Mouse (Mus musculus) lung, postnatal 10 days (tissue): ENCODE data around the gene Daam1.

Experiments
- DNase-seq: peaks from one replicate; pipeline ENCODE4 v3.0.0; 2021

Daam1 gene

DNA sequence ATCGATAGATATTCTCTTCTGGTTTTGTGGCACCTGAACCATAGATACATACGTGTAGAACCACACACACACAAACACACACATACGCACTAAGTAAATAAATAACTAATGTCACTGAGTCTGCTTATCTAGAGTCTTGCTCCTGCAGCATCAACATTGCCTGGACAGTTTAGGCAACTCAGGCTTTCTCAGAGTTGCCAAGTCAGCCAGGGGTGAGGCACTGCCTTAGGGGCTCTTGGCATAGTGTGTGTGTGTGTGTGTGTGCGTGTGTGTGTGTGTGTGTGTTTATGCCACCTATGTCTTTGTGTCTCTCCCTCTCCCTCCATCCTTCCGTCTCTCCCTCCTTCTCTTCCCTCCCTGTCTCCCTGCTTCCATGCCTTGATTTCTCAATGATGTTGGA, 110.4 kb downstream of the Daam1 start:
- no peak for DNase-seq

DNA sequence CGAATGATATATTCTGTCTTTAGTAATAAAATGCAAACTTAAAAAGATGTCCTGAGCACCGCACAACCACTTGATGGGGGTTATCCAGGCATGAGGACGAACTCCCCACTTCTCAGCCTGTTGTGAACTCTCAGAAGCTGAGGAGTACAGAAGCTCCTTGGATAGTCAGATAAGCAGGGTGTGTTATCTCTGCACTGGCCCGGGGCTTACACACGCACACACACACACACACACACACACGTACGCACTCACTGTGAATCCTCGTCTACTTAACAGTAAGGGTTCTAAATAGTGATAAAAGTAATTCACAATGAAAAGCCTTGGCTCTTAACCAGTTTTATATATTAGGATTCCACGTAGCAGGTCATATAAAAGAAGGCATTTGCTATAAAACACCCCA, 112.2 kb downstream of the Daam1 start:
- DNase-seq, result no peak

DNA sequence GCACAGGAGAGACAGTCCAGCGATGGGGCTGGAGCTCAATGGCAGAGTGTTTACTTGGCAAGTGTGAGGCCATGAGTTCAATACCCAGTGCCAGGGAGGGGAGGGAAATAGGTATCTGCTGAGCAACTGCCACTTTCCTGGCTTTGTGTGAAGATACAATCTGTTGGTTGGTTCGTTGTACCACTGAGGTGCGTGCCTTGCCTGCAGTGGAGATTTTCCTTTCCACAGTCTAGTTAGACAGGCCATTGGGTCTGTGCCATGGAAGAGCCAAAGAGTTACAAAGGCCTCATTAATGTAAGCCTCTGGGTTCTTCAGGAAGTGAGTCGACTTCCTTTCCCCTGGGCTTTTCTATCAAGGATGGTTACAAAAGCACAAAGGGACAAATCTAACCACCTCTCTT, 112.8 kb downstream of the Daam1 start:
- DNase-seq, result peak; percentile 26

DNA sequence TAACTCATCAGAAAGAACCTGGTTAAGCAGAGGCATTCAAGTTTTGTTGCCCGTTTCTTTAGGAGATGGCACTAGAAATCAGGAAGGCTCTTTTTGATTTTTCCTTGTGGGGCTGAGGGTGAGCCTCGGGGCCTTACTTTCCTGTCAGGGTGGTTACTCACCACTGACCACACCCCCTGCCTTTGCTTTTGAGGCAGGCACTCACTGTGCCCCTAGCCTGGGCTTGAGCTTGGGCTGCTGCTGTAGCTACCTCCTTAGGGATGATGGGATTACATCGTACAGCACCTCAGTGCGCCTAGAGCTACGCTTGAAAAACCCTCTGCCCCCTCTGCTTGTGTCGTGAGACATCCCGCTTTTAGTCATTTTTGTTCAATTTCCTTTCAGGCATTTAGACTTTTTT, 115.0 kb downstream of the Daam1 start:
- DNase-seq, result no peak

DNA sequence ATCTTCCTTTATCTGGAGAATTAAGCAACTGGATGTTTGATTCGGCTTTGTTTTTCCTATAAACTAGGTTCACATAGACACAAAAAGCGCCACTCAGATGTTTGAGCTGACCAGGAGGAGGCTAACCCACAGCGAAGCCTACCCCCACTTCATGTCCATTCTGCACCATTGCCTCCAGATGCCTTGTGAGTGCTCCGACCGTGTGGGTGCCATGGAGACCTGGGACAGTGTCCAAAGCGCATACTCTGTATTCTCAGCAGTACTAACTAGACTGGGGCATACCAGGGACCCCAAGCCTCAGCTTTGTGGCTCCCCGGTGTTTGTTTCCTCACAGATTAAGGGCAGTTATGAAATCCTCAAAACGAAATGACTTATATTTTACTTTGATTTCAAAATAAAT, 115.6 kb downstream of the Daam1 start:
- no peak for DNase-seq

DNA sequence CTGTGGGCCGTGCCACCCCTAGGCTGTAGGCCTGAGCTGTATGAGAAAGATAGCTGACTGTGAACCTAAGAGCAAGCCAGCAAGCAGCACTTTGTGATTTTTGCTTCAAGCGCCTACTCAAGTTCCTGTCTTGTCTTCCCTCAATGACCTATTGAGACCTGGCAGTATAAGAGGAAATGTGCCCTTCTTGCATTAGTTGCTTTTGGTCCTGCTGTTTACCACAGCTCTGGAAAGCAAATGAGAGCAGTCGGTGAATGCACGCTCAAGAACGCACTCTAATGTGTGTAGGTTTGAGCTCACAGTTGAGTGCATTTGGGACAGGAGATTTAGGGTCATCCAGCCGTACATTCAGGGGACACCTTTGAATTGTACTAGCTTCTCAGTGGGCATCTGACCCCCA, 118.1 kb downstream of the Daam1 start:
- no peak for DNase-seq

DNA sequence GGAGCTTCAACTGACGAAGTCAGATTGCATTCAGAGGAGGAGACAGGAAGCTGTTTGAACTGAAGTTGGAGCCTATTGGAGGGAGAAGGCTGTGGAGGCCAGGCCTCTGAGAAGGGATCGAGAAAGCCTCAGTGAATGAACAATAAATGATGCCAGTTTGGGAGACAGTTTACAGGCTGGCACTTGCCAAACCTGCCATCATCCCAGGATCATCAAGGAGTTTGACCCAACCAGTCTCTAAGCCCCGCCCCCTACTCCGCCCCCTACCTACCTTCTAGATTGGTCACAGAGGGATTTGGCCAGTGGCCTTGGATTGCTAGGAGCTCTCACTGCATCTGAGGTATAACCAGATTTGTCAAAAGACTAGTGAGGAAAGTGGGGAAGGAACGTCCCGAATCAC, 118.7 kb downstream of the Daam1 start:
- no peak for DNase-seq

DNA sequence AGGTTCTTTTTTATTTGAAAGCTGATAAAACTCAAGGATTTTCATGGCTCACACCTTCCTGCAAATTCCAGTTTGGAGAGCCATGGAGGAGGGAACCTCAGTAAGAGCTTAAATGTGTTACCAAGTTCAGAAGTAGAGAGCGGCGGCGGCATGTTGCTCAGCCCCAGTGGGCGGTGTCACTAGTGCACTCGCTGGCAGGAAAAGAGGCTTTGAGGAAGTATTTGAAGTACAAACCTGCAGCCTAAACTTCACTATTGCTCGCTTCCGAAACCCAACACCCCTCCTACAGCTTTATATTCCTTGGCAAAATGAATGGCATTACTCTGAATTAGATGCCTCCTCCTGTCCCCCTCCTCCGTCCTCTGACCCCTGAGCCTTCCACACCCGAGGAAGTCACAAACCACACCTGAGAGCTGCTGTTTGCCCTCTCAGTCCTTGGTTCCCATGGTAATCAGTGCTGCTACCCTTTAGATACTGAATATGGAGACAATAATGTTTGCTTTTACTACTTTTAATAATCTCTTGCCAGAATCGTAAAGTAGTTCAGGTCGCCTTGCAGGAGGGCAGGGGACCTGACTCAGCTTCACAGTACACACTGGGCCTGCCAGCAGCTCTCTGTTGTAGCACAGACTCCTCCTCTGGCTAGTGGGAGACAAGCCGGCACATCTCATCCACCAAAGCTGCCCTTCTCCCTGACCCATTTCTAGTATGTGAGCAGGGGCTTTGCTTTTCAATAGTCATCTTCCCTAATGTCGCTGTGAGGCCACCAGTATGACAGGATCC, 119.4 kb downstream of the Daam1 start:
- DNase-seq, result no peak

DNA sequence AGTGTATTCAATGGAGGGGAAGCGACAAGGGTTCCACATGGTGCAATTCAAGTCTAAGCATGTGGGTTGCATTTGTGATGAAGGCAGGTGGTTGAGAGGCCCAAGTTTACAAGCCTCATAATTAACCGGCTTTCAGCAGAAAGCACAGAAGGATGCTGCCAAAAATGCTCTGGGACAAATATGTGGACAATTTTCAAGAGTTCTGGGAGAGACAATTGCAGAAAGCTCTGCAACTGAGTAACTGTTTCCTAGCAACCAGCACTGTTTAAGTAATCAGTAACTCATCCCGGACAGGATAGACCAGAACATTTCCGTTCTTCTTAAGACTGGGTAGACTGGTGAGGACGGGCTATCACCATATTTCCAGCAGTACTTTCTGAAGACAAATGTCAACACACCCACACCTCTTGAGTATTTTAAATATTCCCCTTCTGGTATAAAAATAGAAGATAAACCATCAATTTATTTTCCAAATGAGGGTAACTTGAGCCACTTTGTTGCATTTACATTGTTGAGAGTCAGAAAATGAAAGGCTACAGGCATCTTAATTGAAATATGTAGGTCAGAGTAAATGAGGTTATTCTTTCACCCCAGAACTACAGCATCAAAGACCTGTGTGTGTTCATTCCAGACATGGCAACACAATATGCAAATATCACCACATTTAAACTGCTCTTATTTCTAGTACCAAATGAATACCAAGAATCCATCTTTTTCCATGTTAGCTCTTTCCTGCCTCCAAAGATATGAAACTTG, 123.5 kb downstream of the Daam1 start:
- peak; percentile 40 for DNase-seq

DNA sequence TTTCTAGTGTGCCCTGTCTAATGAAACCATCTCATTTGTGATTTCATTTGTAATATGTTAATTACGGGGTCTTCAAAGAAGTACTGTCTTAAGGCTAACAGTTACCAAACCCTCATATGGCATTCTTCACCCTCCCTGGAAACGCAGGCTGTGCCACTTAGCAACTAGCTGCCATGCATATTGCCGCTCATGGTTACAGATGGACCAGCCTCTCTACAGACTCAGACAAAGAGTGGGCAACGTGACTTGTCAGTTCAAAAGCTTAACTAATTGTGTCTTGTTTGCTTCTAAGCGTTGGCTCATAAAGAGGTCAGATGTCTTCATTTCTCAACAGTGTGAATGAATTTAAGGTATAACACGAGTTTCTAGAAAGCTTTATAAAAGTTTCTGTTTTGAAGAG, 126.1 kb downstream of the Daam1 start:
- DNase-seq, result no peak

DNA sequence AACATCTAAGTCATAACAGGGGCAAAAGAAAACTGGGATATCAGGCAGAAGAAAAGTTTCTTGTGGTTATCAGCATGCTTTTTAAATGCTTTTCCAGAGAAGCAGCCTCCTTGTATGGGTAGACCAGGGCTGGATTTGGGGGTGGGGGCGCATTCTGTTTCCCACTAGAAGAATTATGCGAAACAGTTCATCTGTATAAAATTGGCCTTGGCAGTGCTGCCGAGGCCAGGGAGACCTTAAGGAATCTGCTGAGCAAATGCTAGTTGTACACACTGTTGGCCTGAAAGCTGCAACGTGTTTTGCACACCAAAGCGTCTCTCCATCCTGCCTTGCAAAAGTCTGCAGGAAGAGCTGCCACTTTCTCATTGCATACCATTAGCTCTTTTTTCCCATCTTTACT, 126.6 kb downstream of the Daam1 start:
- no peak for DNase-seq

DNA sequence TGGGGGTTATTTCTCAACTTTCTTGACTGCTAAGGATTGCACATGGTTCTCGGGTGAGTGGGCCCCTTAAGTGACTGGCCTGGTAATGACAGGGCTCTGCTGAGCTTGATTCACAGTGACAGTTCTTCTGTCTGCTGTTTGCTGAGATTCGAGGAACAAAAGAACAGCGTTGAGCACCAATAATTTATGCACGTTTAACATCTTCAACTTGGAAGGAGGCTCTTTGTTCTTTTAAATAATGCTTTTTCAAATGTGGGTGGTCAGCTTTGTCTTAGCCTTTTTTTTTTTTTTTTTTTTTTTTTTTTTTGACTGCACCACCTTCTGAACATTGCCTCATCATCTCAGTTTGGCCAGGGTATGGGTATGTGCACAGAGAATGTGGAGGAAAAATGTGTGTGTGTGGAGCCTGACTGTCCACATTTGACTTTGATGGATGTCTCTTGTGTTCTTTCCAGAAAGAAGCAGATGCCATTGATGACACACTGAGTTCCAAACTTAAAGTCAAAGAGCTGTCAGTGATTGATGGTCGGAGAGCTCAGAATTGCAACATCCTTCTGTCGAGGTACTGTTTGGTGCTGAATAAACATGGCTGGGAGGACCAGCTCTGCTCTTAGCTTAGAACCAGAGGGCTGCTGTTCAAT, 128.6 kb downstream of the Daam1 start:
- DNase-seq, result no peak

DNA sequence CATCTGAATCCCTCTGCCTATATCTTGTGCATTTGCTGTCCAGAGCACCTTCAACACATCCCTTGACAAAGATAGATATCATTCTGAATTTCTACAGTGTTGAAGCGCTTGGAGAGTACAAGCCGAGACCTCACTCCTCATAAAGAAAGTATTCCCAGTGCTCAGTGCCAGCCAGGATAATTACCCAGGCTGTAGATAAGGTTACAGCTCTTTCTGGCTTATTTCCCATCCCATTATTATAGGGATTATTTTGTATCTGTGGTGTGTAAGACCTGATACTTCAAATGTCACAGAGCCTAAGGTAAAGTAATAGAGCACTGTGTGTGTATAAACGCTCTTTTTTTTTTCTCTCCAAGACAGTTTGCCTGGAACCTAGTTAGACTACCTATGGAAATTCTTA, 130.8 kb downstream of the Daam1 start:
- no peak for DNase-seq

DNA sequence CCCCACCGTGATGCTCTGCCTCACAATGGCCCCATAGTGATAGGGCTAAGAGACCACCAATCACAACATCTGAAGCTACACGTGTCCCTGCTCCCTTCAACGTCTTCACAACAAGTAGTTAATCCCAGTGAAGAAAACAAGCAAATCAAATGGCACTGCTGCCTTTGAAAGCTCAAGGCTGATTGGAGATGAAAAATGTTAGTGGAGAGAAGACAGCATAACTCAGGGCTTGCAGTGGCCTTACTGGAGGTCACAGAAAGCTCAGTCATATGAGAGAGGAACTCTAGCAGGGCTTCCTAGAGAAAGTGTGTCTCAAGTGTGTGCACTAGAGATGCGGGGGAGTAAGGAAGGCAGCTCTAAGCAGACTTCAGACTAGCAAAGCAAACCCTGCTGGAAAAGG, 131.7 kb downstream of the Daam1 start:
- no peak for DNase-seq

DNA sequence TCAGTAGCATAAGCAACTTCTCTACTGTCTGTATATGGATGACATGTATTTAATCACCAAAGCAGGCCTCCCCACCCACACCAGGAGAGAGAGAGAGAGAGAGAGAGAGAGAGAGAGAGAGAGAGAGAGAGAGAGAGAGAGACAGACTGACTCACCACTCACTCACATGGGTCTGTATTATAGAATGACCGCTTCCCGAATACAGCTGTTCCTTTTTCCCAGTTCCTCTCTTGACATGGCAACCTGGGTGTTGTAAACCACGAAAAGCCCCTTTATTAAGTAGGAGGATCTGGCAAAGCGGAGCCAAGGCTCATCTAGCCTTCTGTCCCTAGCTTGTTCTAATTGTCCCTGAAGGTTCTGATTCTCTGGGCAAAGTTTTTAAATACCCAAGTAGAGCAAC, 137.7 kb downstream of the Daam1 start:
- no peak for DNase-seq

DNA sequence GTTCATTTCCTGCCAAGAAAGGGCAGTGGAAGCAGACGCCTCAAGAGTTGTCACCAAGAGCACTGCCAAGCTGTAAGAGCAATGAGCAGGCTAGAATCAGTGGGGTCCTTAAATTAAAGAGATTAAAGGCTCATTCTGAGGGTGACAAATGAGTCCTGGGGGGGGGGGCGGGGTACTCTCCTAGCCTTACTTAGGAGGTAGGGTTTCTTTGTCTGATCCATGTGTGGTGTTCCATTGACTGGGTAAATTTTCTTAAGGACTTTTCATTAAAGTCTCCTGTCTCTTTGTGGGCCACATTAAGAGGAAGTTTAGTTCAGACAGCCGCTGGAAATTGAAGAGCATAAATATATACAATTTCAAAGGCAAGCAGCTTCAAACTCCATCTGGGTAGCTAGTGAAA, 138.1 kb downstream of the Daam1 start:
- DNase-seq, result no peak

DNA sequence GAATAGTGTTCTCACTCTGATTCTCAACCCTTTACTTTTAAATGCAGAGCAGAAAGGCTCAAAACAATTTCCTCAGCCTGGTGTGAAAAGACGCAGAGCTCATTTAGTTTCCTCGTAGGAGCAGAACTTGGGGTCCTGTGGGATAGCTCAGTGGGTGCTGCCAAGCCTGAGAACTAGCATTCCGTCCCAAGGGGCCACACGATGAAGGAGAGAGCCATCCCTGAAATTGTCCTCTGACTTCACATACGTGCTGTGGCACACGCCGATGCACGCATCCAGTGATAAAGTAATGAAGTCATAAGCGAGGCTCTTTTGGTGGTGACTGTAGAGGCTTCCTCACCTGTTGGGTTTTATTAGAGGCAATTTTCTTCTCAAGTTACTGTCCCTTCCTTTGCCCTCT, 138.6 kb downstream of the Daam1 start:
- no peak for DNase-seq

DNA sequence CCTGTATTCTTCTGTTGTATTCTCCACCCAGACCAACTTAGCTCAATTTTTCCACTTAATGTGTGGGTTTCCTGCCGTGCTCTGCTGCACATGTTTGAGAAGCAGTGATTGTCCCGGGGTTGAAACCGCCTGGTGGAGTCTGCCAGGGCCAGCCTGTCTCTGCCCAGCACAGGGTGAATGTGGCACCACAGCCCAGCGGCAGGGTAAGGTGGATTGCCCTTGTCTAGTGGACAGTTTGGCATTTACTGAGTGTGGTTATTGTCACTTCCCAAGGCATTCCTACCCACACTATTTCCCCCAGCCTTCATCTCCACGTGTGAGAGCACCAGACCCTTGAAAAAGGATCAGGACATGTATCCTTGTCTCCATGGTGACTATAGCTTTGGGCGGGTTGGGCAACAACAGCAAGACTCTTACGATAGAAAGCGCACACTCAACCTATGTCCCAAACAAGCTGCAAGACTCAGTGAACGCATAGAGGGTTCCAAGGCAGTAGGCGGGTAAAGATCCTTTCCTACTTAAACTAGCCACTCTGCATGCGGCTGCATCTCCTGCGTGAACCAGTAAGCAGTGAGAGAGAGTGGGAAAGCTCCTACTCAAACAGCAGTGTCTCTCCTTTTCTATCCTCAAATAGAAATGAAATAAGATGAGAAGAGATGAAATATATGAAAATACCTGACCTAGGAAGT, 139.2 kb downstream of the Daam1 start:
- DNase-seq, result no peak

DNA sequence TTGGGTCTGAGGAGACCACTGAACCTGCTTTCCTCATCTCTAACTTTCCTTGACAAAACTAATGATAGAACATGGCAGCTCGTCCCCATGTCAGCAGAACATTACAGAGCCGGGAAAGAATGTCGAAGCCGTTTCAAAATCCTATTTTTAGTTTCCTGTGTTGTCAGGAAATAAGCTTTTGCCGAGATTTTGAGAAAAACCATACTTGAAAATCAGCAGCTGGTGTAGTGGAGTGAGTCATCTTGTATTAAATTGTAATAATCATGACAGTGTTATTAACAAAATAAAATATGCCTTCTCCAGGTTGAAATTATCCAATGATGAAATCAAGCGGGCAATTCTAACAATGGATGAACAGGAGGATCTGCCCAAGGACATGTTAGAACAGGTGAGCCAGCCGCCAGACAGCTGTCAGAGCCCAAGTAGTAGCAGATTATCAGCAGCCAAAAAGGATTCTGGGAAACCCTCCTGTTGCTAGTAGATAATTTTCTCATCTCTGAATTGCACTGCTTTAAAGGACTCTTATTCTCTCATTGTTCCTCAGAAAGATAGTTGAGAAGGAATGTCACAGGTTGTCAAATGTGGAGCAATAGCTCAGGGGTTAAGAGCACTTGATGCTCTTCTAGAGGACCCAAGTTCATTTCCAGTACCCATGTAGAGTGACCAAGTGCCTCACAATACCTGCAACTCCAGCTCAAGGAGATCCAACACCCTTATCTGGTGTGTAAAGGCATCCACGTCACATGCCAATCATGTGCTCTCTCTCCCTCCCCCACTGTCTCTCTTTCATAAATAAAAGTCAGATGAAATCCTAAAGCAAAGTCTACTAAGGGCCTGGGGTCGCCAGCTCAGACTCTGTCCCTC, 140.1 kb downstream of the Daam1 start:
- peak; percentile 62 for DNase-seq

DNA sequence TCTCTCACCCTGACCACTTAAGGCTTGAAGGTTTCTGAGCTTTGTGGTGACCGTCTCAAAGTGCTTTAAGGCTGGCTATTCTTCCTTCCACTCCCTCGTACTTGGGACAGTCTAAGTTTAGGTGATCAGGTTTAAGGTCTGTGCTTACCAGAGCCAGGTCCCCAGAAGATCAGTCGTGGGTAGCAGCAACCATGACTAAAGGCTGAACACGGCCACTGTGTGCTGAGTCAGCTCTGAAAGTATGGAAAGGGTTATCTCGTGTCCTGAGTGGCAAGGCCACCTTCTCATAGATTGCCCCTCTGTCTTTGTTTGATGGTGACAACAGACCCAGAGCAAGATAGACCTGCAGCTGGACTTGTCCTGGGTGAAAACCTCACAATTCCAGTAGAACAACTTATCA, 141.2 kb downstream of the Daam1 start:
- DNase-seq, result no peak

DNA sequence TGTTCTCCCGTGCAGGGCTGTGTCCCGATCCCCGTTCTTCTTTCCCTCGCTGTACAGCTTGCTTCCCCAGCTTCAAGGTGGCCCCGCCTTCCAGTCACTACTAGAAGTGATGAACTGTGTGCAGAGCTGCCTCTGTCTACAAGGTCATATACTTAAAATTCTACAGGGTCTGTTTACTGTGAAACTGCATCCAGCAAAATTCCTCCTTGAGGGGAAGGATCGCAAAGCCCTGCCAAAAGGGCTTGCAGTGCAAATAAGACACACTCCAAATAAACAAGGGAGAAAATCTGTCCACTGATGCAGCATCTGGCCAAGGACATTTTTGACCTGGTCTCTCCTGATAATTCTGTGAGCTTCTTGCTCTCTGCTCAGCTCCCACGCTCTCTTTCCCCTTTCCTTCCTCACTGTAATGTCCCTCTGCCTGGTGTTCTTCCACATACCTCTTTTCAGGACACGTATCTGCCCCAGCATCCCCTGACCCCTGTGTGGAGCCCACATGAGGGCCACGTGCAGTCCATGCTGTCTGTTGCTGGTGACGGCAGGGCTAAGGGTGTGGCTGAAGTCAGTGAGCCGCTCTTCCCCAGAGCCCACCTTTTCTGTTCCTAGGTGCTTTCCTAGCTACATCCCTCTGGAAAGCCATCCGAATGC, 141.9 kb downstream of the Daam1 start:
- peak; percentile 47 for DNase-seq

DNA sequence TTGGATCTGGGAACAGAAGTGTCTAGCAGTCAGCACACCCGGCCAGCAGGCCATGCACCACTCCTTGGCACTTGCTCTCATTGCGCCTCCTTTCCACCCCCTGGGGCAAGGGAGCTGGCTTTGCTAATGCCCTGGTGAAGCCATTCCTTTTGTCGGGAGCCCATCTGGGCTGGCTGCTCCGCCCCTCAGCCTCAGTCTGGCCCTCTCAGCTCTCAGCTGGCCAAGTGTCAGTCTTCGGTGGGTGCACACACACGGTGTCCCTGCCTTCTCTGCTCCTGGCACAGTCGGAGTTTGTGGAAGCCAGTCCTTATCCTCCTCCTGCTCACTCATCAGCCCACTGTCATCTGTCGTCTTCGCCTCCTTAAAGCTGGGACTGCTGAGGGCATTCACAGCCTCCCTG, 142.7 kb downstream of the Daam1 start:
- DNase-seq, result peak; percentile 31
